Mouse (Mus musculus) T-helper 2 cell (primary cell): Measurements from ENCODE around the gene Olfr541.
"Not testable (repeated sequence)": the region's sequence is repeated elsewhere in the genome, so short reads cannot be mapped to it uniquely, and the experiment has no call there.

ENCODE experiments used
- in situ Hi-C: fragments of 300-600 bp; cut with MboI, MseI; formaldehyde crosslinking; loops from one replicate; pipeline ENCODE4 v1.15.1; 2025; ENCODE audit warnings: high pct_unique_total_duplicates

Gene Olfr541

GRCm38 (mm10) chr7:140696967-140697366, at the start of gene Olfr541:
TSS of gene Olfr541 (plus strand) at chr7:140697267.
- in situ Hi-C loops: no loop called here

GRCm38 (mm10) chr7:140659630-140660029, 37.4 kb upstream of the Olfr541 start, which contains the start of gene Olfr539:
TSS of gene Olfr539 (plus strand) at chr7:140659930.
- in situ Hi-C loops: no loop called here

GRCm38 (mm10) chr7:140670693-140671092, 26.4 kb upstream of the Olfr541 start:
- in situ Hi-C loops: not testable (repeated sequence)

GRCm38 (mm10) chr7:140675863-140676262, 21.2 kb upstream of the Olfr541 start:
- in situ Hi-C loops: no loop called here

GRCm38 (mm10) chr7:140679591-140679990, 17.5 kb upstream of the Olfr541 start:
- in situ Hi-C loops: not testable (repeated sequence)

- in situ Hi-C loops: no loop called here
Observed at GRCm38 (mm10) chr7:140681651-140682050, 15.4 kb upstream of the Olfr541 start, which contains the start of gene Olfr45. TSS of gene Olfr45 (plus strand) at chr7:140681951.

- in situ Hi-C loops: no loop called here
Observed at GRCm38 (mm10) chr7:140706348-140706747, 9.3 kb downstream of the Olfr541 start.

GRCm38 (mm10) chr7:140707536-140708284, 10.6 kb downstream of the Olfr541 start:
- in situ Hi-C loops: no loop called here

GRCm38 (mm10) chr7:140717155-140718055, 20.3 kb downstream of the Olfr541 start:
- in situ Hi-C loops: no loop called here

GRCm38 (mm10) chr7:140721095-140721494, 24.0 kb downstream of the Olfr541 start:
- in situ Hi-C loops: no loop called here

GRCm38 (mm10) chr7:140725558-140725957, 28.5 kb downstream of the Olfr541 start:
- in situ Hi-C loops: no loop called here

- in situ Hi-C loops: no loop called here
Observed at GRCm38 (mm10) chr7:140733162-140733561, 36.1 kb downstream of the Olfr541 start.

- in situ Hi-C loops: no loop called here
Observed at GRCm38 (mm10) chr7:140747402-140747801, 50.3 kb downstream of the Olfr541 start.

- in situ Hi-C loops: no loop called here
Observed at GRCm38 (mm10) chr7:140748116-140748826, 51.2 kb downstream of the Olfr541 start.

- in situ Hi-C loops: no loop called here
Observed at GRCm38 (mm10) chr7:140748827-140749160, 51.7 kb downstream of the Olfr541 start.

- in situ Hi-C loops: no loop called here
Observed at GRCm38 (mm10) chr7:140754556-140754955, 57.5 kb downstream of the Olfr541 start.
